Mouse (Mus musculus) liver, adult 2 months (tissue): ENCODE data around the gene Dync1li1.

ENCODE experiments used
- CTCF ChIP-seq: fragments of 200-500 bp; IDR thresholded peaks from 2 replicates; pipeline ENCODE4 v1.5.1; 2011; ENCODE audit warnings: low read depth, low read length, control low read depth
- POLR2A ChIP-seq: fragments of 200-500 bp; IDR thresholded peaks from 2 replicates; pipeline ENCODE4 v1.6.1; 2011; ENCODE audit warnings: low read length, control low read depth; ENCODE audit not compliant: insufficient read depth; ENCODE audit errors: extremely low read depth

DNA sequence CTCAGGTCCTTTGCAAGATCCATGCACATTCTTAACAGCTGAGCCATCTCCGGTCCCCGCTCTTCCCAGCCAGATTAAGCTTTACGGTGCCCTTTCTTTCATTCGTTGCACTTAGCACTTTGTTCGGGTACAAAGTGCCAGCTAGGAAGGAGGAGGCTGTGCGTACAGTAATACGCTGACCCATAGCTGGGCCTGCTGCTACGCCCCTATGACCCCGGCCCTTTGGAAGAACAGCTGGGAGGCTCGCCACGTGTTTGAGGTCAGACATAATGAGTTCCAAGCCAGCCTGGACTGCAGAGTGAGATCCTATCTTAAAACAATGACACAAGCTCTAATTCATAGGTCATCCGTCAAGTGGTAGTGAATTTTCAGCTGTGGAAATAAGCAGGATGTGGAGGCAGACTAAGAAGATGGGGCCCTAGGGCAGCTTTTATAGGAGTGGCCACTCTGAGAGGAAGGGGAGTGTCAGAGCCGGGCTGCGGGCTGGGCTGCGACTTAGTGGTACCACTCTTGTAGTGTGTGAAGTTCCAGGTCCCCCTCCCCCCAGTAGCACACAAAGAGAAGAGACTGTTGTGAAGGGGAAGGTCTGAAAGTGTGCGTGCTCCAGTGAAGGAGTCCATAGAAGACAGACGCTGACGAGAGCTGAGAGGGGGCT lies 28.2 kb downstream of the Dync1li1 start:
- TF ChIP-seq CTCF (no peak), POLR2A (no peak)
